Mouse (Mus musculus) retina, adult 2 months (tissue): ENCODE measurements around the gene Shank3.
A peak's percentile ranks its signal among the peaks of the same experiment; 100 is the strongest.

Source experiments
- DNase-seq: peaks from one replicate; pipeline ENCODE4 v3.0.0-alpha.2; 2012; ENCODE audit warnings: low read depth, low spot score

Shank3 gene

GRCm38 (mm10) chr15:89556401-89557178 is 57.2 kb downstream of the Shank3 start:
- DNase-seq = no peak

GRCm38 (mm10) chr15:89557179-89557995 is 58.0 kb downstream of the Shank3 start:
- no peak for DNase-seq

GRCm38 (mm10) chr15:89557996-89558390 is 58.6 kb downstream of the Shank3 start:
- no peak for DNase-seq

- DNase-seq = no peak
Measured at GRCm38 (mm10) chr15:89559202-89559731, 59.8 kb downstream of the Shank3 start.

GRCm38 (mm10) chr15:89568114-89568513 is 68.7 kb downstream of the Shank3 start, which contains the start of gene Acr:
Acr (plus strand) TSS chr15:89568326.
- DNase-seq = no peak

GRCm38 (mm10) chr15:89572147-89572546 is 72.7 kb downstream of the Shank3 start:
- DNase-seq = no peak

GRCm38 (mm10) chr15:89582494-89582893 is 83.1 kb downstream of the Shank3 start:
- DNase-seq = no peak

GRCm38 (mm10) chr15:89585101-89585500 is 85.7 kb downstream of the Shank3 start:
- no peak for DNase-seq

- DNase-seq = no peak
Measured at GRCm38 (mm10) chr15:89585631-89586030, 86.2 kb downstream of the Shank3 start.

- no peak for DNase-seq
Measured at GRCm38 (mm10) chr15:89589146-89589545, 89.7 kb downstream of the Shank3 start.

- no peak for DNase-seq
Measured at GRCm38 (mm10) chr15:89591317-89591716, 91.9 kb downstream of the Shank3 start.

- peak; percentile 76 for DNase-seq
Measured at GRCm38 (mm10) chr15:89591723-89592455, 92.5 kb downstream of the Shank3 start, which contains the start of gene Rabl2. Rabl2 (minus strand) TSS chr15:89591923.

GRCm38 (mm10) chr15:89592548-89592947 is 93.1 kb downstream of the Shank3 start:
- no peak for DNase-seq

- DNase-seq = no peak
Measured at GRCm38 (mm10) chr15:89605822-89606570, 106.6 kb downstream of the Shank3 start.

GRCm38 (mm10) chr15:89607480-89607879 is 108.1 kb downstream of the Shank3 start:
- no peak for DNase-seq

GRCm38 (mm10) chr15:89607888-89608287 is 108.5 kb downstream of the Shank3 start:
- no peak for DNase-seq
